Mouse (Mus musculus): ENCODE data around the gene Gas7. TPM values are rescaled to one million over a fixed set of nuclear protein-coding genes. Genes with fewer than 3 reads are reported as not detected.

Gene Gas7
- polyA plus RNA-seq, 1 experiment from 2014 or later = 5.4 TPM

GRCm38 (mm10) chr11:67636201-67636600, 181.0 kb downstream of the Gas7 start:
- WGBS = 60% methylated on average over 4 of the region's 4 CpGs
- no peak for ATAC-seq
- H3K4me3 ChIP-seq (ENCODE audit: low read depth, low read length) = no peak overlapping the region
- no peaks in the 10 kb centered on the region for H3K36me3 ChIP-seq (ENCODE audit: control insufficient read depth, insufficient read depth)
- no peak for TF ChIP-seq CTCF (IDR thresholded peaks at IDR 0.05; ENCODE audit: low read depth)
- H3K4me2 ChIP-seq (replicated peaks; ENCODE audit: low read depth) = no peak overlapping the region
- H3K9ac ChIP-seq (ENCODE audit: low read depth, low read length) = no peak overlapping the region
- no peak overlapping the region for H3K27ac ChIP-seq (ENCODE audit: low read depth, low read length)
- H3K27me3 ChIP-seq (replicated peaks; ENCODE audit: control insufficient read depth, insufficient read depth, low read length) = no peaks in the 10 kb centered on the region
- H3K9me3 ChIP-seq (ENCODE audit: control insufficient read depth) = no peaks in the 10 kb centered on the region
- no peaks in the 10 kb centered on the region for H3K4me1 ChIP-seq (replicated peaks; ENCODE audit: control insufficient read depth, insufficient read depth, low read length)

GRCm38 (mm10) chr11:67636905-67637586, 181.8 kb downstream of the Gas7 start:
- Histone ChIP-seq H3K27me3 (replicated peaks; ENCODE audit: control insufficient read depth, insufficient read depth, low read length) (no peaks in the 10 kb centered on the region), H3K9me3 (ENCODE audit: control insufficient read depth) (no peaks in the 10 kb centered on the region), H3K36me3 (ENCODE audit: control insufficient read depth, insufficient read depth) (no peaks in the 10 kb centered on the region), H3K4me3 (ENCODE audit: low read depth, low read length) (no peak overlapping the region), H3K27ac (ENCODE audit: low read depth, low read length) (no peak overlapping the region), H3K4me2 (replicated peaks; ENCODE audit: low read depth) (no peak overlapping the region), H3K4me1 (replicated peaks; ENCODE audit: control insufficient read depth, insufficient read depth, low read length) (no peaks in the 10 kb centered on the region), H3K9ac (ENCODE audit: low read depth, low read length) (no peak overlapping the region)
- 58% methylated on average over 6 of the region's 6 CpGs for WGBS
- no peak for TF ChIP-seq CTCF (IDR thresholded peaks at IDR 0.05; ENCODE audit: low read depth)
- ATAC-seq = no peak

- TF ChIP-seq CTCF (IDR thresholded peaks at IDR 0.05; ENCODE audit: low read depth) = no peak
- no peaks in the 10 kb centered on the region for H3K4me1 ChIP-seq (replicated peaks; ENCODE audit: control insufficient read depth, insufficient read depth, low read length)
- 81% methylated on average over 3 of the region's 3 CpGs for WGBS
Measured at GRCm38 (mm10) chr11:67638401-67638800, 183.2 kb downstream of the Gas7 start.

GRCm38 (mm10) chr11:67640299-67640698, 185.1 kb downstream of the Gas7 start:
- ATAC-seq = no peak
- no peak overlapping the region for H3K4me3 ChIP-seq (ENCODE audit: low read depth, low read length)
- 91% methylated on average over 6 of the region's 6 CpGs for WGBS

More at GRCm38 (mm10) chr11:67638401-67638800, 183.2 kb downstream of the Gas7 start:
- Histone ChIP-seq H3K4me3 (ENCODE audit: low read depth, low read length) (no peak overlapping the region), H3K9ac (ENCODE audit: low read depth, low read length) (no peak overlapping the region), H3K9me3 (ENCODE audit: control insufficient read depth) (no peaks in the 10 kb centered on the region), H3K36me3 (ENCODE audit: control insufficient read depth, insufficient read depth) (no peaks in the 10 kb centered on the region), H3K27me3 (replicated peaks; ENCODE audit: control insufficient read depth, insufficient read depth, low read length) (no peaks in the 10 kb centered on the region), H3K27ac (ENCODE audit: low read depth, low read length) (no peak overlapping the region), H3K4me2 (replicated peaks; ENCODE audit: low read depth) (no peak overlapping the region)
- ATAC-seq = no peak

GRCm38 (mm10) chr11:67642421-67642820, 187.2 kb downstream of the Gas7 start:
- H3K9me3 ChIP-seq (ENCODE audit: control insufficient read depth) = no peaks in the 10 kb centered on the region
- no peak overlapping the region for H3K4me2 ChIP-seq (replicated peaks; ENCODE audit: low read depth)
- TF ChIP-seq CTCF (IDR thresholded peaks at IDR 0.05; ENCODE audit: low read depth) = no peak
- no peak for ATAC-seq
- WGBS = 89% methylated on average over 8 of the region's 8 CpGs
- no peak overlapping the region for H3K4me3 ChIP-seq (ENCODE audit: low read depth, low read length)
- no peaks in the 10 kb centered on the region for H3K4me1 ChIP-seq (replicated peaks; ENCODE audit: control insufficient read depth, insufficient read depth, low read length)
- no peaks in the 10 kb centered on the region for H3K36me3 ChIP-seq (ENCODE audit: control insufficient read depth, insufficient read depth)
- no peak overlapping the region for H3K27ac ChIP-seq (ENCODE audit: low read depth, low read length)
- no peak overlapping the region for H3K9ac ChIP-seq (ENCODE audit: low read depth, low read length)
- H3K27me3 ChIP-seq (replicated peaks; ENCODE audit: control insufficient read depth, insufficient read depth, low read length) = no peaks in the 10 kb centered on the region

More at GRCm38 (mm10) chr11:67640299-67640698, 185.1 kb downstream of the Gas7 start:
- H3K4me2 ChIP-seq (replicated peaks; ENCODE audit: low read depth) = no peak overlapping the region
- no peaks in the 10 kb centered on the region for H3K4me1 ChIP-seq (replicated peaks; ENCODE audit: control insufficient read depth, insufficient read depth, low read length)
- no peaks in the 10 kb centered on the region for H3K36me3 ChIP-seq (ENCODE audit: control insufficient read depth, insufficient read depth)
- H3K27me3 ChIP-seq (replicated peaks; ENCODE audit: control insufficient read depth, insufficient read depth, low read length) = no peaks in the 10 kb centered on the region
- no peak for TF ChIP-seq CTCF (IDR thresholded peaks at IDR 0.05; ENCODE audit: low read depth)
- no peak overlapping the region for H3K27ac ChIP-seq (ENCODE audit: low read depth, low read length)
- no peaks in the 10 kb centered on the region for H3K9me3 ChIP-seq (ENCODE audit: control insufficient read depth)
- H3K9ac ChIP-seq (ENCODE audit: low read depth, low read length) = no peak overlapping the region

- Histone ChIP-seq H3K9me3 (ENCODE audit: control insufficient read depth) (no peaks in the 10 kb centered on the region), H3K36me3 (ENCODE audit: control insufficient read depth, insufficient read depth) (no peaks in the 10 kb centered on the region), H3K9ac (ENCODE audit: low read depth, low read length) (no peak overlapping the region), H3K4me1 (replicated peaks; ENCODE audit: control insufficient read depth, insufficient read depth, low read length) (no peaks in the 10 kb centered on the region), H3K27me3 (replicated peaks; ENCODE audit: control insufficient read depth, insufficient read depth, low read length) (no peaks in the 10 kb centered on the region), H3K4me2 (replicated peaks; ENCODE audit: low read depth) (no peak overlapping the region), H3K4me3 (ENCODE audit: low read depth, low read length) (no peak overlapping the region), H3K27ac (ENCODE audit: low read depth, low read length) (no peak overlapping the region)
- TF ChIP-seq CTCF (IDR thresholded peaks at IDR 0.05; ENCODE audit: low read depth) = no peak
- whole genome bisulfite sequencing = 78% methylated on average over 5 of the region's 5 CpGs
- no peak for ATAC-seq
Measured at GRCm38 (mm10) chr11:67642835-67643234, 187.6 kb downstream of the Gas7 start.
